Mouse (Mus musculus): ENCODE data around the gene Tnfaip8l3.

DNA sequence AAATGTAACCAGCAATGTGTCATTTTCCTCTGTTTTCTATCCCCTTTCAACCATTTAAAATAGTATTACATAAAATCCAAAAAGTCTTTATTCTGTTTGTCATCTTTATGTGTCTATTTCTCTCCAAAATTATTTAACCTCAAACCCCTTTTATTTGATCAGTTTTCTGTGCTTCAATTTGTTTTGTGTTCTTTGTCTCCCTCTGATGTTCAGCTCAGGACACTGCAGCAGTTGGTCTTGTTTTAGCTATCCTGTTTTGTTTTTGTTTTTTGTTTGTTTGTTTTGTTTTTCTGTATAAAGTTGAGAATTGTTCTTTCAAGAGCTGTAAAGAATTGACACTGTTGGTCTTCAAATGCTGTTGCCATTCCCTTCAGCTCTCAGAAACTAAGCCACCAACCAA, 44.5 kb upstream of the Tnfaip8l3 start:
- TF ChIP-seq ZC3H11A (IDR thresholded peaks at IDR 0.05; ENCODE audit: borderline replicate concordance, low read depth, low read length) (peak; percentile 93), ZNF384 (IDR thresholded peaks at IDR 0.05; ENCODE audit: low read depth, low read length) (no peak), HCFC1 (IDR thresholded peaks at IDR 0.05; ENCODE audit: borderline replicate concordance, insufficient read depth, low read length) (no peak), CHD2 (IDR thresholded peaks at IDR 0.05; ENCODE audit: low read depth, low read length) (no peak), MAFK (IDR thresholded peaks at IDR 0.05; ENCODE audit: insufficient read depth, low read depth, low read length) (no peak)
